Mouse (Mus musculus) erythroblast, embryonic 14.5 days (primary cell): ENCODE data around the gene Fam3c. TPM values are rescaled to one million over a fixed set of nuclear protein-coding genes. Genes with fewer than 3 reads are reported as not detected.

Source experiments
- H3K27me3 ChIP-seq: 2 replicates; pipeline ENCODE4 v1.6.1; 2012; ENCODE audit warnings: inconsistent platforms; ENCODE audit not compliant: control insufficient read depth
- H3K36me3 ChIP-seq: 2 replicates; pipeline ENCODE4 v1.6.1; 2012; ENCODE audit warnings: mild to moderate bottlenecking, inconsistent platforms; ENCODE audit not compliant: control insufficient read depth
- H3K4me1 ChIP-seq: 2 replicates; pipeline ENCODE4 v1.6.1; 2012; ENCODE audit warnings: inconsistent platforms; ENCODE audit not compliant: control insufficient read depth
- H3K4me3 ChIP-seq: replicated peaks from 2 replicates; pipeline ENCODE3; 2012; ENCODE audit warnings: moderate library complexity, mild to moderate bottlenecking, inconsistent platforms
- H3K9me3 ChIP-seq: 2 replicates; pipeline ENCODE4 v1.6.1; 2012; ENCODE audit warnings: low read length, inconsistent platforms, mixed read lengths; ENCODE audit not compliant: control insufficient read depth
- GATA1 ChIP-seq: IDR thresholded peaks from 2 replicates; pipeline ENCODE4 v1.6.1; 2012; ENCODE audit warnings: low read length, inconsistent platforms, mixed read lengths
- TAL1 ChIP-seq: IDR thresholded peaks from 3 replicates; pipeline ENCODE4 v1.6.1; 2012; ENCODE audit warnings: low read length, inconsistent platforms, mixed read lengths
- polyA plus RNA-seq: library from polyadenylated mRNA; stranded (reverse); fragments of >175 nt; gene quantifications from 2 replicates; pipeline ENCODE4 v1.2.3, GENCODE M21; 2012

The Fam3c gene
- polyA plus RNA-seq, 1 experiment, result 0.14 TPM

DNA sequence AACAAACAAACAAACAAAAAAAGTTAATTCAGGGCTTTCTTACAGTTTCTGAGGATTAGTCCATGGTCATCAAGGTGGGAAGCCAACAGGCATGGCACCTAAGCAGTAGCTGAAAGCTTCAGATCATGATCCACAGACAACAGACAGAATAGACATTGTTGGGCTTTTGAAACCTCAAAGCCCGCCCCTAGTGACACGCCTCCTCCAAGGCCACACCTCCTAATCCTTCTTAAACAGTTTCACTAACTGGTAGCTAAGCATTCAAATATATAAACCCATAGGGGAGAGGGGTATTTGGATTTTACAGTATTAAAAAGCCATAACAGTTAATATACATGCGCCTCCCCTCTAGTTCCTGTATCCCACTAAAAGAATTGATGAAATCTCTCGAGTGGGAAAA, 1.3 kb upstream of the Fam3c start:
- TF ChIP-seq TAL1 (no peak), GATA1 (no peak)
- H3K36me3 ChIP-seq, result no peaks in the 10 kb centered on the region
- peaks cover 2% of the 10 kb centered on the region; the same call in 1 of the 2 replicates for H3K9me3 ChIP-seq
- H3K4me1 ChIP-seq, result peaks cover 18% of the 10 kb centered on the region
- no peaks in the 10 kb centered on the region for H3K27me3 ChIP-seq
- H3K4me3 ChIP-seq, result no peak overlapping the region

DNA sequence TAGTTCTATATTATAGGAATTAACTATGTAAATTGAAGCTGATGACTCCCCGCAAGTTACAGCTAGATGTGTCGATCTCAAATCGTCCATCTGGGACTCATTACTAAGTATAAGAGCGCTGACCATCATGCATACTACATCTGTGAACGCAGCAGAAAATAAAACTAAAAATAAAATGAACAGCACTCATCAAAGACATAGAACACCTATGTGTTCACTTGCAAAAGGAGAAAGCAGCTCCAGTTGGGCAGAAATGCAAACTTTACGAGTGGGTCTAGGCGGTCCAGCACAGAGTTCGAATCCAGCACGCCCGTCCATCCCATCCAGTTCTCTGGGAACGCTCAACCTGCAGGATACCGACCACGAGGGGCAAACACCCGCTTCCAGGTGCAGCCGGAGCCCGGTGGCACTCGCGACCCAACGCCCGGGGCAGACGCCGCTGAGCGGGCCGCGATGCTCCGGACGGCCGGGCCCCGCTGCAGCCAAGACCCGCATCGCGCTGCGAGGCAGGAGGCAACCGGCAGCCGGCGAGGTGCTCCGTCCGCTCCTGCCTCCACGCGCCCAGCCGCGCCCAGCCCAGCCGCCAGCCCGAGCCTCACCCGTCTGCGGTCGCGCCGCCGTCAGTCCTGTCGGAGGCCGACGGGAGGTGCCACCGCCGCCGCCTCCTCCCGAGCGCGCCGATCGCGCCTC, 502 bp downstream of the Fam3c start:
- Histone ChIP-seq H3K9me3 (peaks cover 2% of the 10 kb centered on the region; the same call in 1 of the 2 replicates), H3K4me3 (peak overlapping the region; percentile 76), H3K27me3 (no peaks in the 10 kb centered on the region), H3K36me3 (no peaks in the 10 kb centered on the region), H3K4me1 (peaks cover 20% of the 10 kb centered on the region)
- TF ChIP-seq GATA1 (no peak), TAL1 (no peak)

DNA sequence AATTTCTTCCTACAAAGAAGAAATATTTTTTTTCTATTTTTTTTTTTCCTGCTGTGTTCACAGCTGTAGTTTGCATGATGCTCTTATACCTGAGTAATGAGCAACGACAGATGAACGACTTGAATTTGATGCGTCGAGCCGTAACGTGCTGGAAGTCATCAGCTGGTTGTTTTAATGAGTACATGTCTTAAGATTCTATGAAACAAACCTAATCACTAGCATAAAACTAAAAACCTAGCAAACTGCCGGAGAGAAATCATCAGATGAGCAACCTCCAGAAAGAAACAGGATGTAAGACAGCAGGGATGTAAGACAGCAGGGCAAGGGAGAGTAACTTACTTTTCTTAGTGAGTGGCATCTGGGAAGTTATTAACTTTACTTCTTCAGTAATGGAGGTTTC, 1.4 kb downstream of the Fam3c start:
- no peak overlapping the region for H3K4me3 ChIP-seq
- no peaks in the 10 kb centered on the region for H3K27me3 ChIP-seq
- H3K4me1 ChIP-seq, result peaks cover 26% of the 10 kb centered on the region
- no peaks in the 10 kb centered on the region for H3K36me3 ChIP-seq
- H3K9me3 ChIP-seq, result peaks cover 2% of the 10 kb centered on the region; the same call in 1 of the 2 replicates
- TF ChIP-seq TAL1 (no peak), GATA1 (no peak)

- H3K9me3 ChIP-seq, result peaks cover 2% of the 10 kb centered on the region; the same call in 1 of the 2 replicates
- H3K27me3 ChIP-seq, result no peaks in the 10 kb centered on the region
- no peak for TF ChIP-seq TAL1
- no peak for TF ChIP-seq GATA1
- H3K4me3 ChIP-seq, result no peak overlapping the region
- no peaks in the 10 kb centered on the region for H3K36me3 ChIP-seq
- H3K4me1 ChIP-seq, result peaks cover 29% of the 10 kb centered on the region
Measured at GRCm38 (mm10) chr6:22354031-22354430, 2.0 kb downstream of the Fam3c start.

DNA sequence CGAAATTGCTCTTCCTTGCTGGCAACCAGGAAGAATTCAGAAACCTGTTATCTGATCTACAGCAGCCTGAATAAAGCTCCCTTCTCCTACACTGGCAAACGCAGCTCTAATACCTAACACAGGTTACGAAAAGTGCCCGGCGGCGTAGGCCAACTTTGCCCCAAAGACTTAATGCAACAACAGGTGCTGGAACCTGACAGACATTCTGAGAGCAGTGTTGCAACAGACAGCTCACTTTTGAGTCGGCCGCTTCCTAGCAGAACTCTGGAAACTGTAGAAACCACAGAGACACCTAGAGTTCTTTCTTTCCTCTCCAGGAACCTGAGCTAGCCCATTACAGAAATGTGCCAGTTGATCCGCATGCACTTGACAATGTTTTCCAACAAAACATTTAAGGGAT, 4.5 kb downstream of the Fam3c start:
- H3K4me1 ChIP-seq, result peaks cover 31% of the 10 kb centered on the region
- no peaks in the 10 kb centered on the region for H3K9me3 ChIP-seq
- H3K27me3 ChIP-seq, result no peaks in the 10 kb centered on the region
- no peak for TF ChIP-seq TAL1
- no peak overlapping the region for H3K4me3 ChIP-seq
- H3K36me3 ChIP-seq, result no peaks in the 10 kb centered on the region

DNA sequence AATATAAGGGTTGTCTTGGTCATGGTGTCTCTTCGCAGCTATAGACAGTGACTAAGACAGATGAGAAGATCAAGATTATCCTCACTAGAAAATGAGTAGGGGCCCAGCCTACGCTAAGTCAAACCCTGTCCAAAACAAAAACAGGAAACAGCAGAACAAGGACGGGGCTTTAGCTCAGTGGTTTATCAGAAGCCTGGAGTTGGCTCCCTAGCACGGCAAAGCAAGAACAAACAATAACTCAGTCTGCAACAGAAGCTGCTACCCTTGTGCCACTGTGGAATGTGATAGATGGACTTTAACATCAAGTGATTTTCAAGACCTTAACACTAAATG, 5.8 kb downstream of the Fam3c start:
- no peak for TF ChIP-seq GATA1
- TF ChIP-seq TAL1, result no peak
- Histone ChIP-seq H3K36me3 (no peaks in the 10 kb centered on the region), H3K4me3 (no peak overlapping the region), H3K9me3 (no peaks in the 10 kb centered on the region), H3K27me3 (no peaks in the 10 kb centered on the region), H3K4me1 (peaks cover 18% of the 10 kb centered on the region)

DNA sequence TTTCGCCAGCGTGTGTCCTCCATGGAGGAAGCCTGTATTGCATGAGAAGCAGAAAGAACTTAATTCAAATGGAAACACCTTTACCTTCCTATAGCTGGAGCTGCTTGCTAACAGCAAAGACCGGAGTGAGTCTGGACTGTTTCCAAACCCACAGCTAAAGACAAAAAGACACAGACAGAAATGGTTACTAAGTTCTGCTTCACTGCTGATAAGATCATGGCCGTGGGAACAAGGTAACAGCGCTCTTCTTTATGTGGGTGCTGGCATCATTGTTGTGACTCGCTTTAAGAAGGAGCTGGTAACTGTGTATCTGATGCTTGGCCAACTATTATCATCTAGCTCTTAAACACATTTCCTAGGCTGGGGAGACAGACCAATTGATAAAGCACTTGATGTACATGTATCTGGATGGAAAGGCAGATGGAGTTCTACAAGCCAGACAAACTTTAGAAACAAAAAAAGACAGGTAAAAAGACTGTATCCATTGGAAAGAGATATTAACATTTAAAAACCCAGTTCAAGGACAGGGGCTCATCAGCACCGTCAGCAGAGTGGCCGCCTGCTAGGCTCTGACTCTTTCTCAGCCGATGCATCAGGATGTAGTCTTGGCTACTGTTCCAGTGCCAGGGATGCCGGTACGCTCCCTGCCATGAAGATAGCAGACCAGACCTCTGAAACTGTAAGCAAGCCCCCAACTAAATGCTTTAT, 6.4 kb downstream of the Fam3c start:
- peaks cover 13% of the 10 kb centered on the region for H3K4me1 ChIP-seq
- no peaks in the 10 kb centered on the region for H3K36me3 ChIP-seq
- H3K9me3 ChIP-seq, result no peaks in the 10 kb centered on the region
- no peaks in the 10 kb centered on the region for H3K27me3 ChIP-seq
- no peak overlapping the region for H3K4me3 ChIP-seq
- no peak for TF ChIP-seq GATA1
- no peak for TF ChIP-seq TAL1

DNA sequence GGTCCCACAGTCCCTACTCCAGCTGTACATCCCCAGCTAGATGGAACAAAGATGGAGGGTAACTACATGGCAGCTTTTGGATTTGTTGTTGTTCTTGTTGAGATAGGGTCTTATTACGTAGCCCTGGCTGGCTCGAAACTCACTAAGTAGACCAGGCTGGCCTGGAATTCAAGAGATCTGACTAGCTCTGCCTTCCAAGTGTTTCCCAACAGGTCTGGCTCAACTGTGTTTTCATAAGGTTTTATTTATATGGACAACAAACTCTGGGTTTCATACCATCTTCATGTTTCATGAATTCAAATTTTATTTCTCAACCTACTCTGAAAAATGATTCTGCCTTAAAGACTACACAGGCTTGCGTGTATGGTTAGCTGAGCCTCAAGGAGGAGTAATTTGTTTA, 7.1 kb downstream of the Fam3c start:
- H3K9me3 ChIP-seq, result no peaks in the 10 kb centered on the region
- H3K4me3 ChIP-seq, result no peak overlapping the region
- H3K36me3 ChIP-seq, result no peaks in the 10 kb centered on the region
- TF ChIP-seq TAL1 (no peak), GATA1 (no peak)
- H3K27me3 ChIP-seq, result no peaks in the 10 kb centered on the region
- peaks cover 17% of the 10 kb centered on the region for H3K4me1 ChIP-seq

GRCm38 (mm10) chr6:22348130-22348529, 7.9 kb downstream of the Fam3c start:
- no peaks in the 10 kb centered on the region for H3K36me3 ChIP-seq
- H3K27me3 ChIP-seq, result no peaks in the 10 kb centered on the region
- TF ChIP-seq GATA1 (no peak), TAL1 (no peak)
- H3K4me1 ChIP-seq, result peaks cover 21% of the 10 kb centered on the region
- no peaks in the 10 kb centered on the region for H3K9me3 ChIP-seq
- no peak overlapping the region for H3K4me3 ChIP-seq
